In the genomic region with DNA sequence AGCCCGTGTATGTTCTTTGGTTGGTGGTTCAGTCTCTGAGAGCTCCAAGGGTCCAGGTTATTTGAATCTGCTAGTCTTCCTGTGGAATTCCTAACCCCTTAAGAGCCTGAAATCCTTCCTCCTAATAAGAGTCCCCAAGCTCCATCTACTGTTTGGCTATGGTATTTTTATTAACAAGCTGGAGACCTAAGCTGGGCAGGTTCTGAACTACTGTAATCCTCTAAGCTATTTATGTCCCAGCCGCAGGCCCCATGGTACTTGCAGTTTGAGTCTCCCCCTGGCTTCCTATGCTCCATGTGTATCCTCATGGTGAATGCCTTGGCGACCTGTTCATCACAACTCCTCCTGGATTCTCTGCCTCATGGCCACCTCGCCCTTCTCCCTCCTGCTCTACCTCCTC, we compare ENCODE assay signal across 14 mouse cellular contexts. TPM values are rescaled to one million over a fixed set of nuclear protein-coding genes. Genes with fewer than 3 reads are reported as not detected.
DNase-seq lines count a peak whose midpoint lies in the region; ATAC-seq lines count a peak whose summit lies in the region.
"Had no signal": no experiment of that assay in that cellular context is flagged by ENCODE, and none has a peak within 500 bp of the region (broad histone marks: within the 10 kb centered on the region; RNA-seq: fewer than 3 reads in every experiment).

No protein-coding gene starts in this region.

- no peaks in the 10 kb centered on the region for H3K36me3 ChIP-seq in hindbrain, embryonic 11.5 days (ENCODE audit: control insufficient read depth, insufficient read depth, low read length)
- H3K36me3 ChIP-seq in hindbrain, embryonic 13.5 days, result no peaks in the 10 kb centered on the region
- no peaks in the 10 kb centered on the region for H3K36me3 ChIP-seq in limb, embryonic 10.5 days
- H3K36me3 ChIP-seq: forebrain, embryonic 10.5 days had no signal

- no peaks in the 10 kb centered on the region for H3K9me3 ChIP-seq in hindbrain, embryonic 11.5 days (ENCODE audit: control insufficient read depth, low read length)
- no peaks in the 10 kb centered on the region for H3K9me3 ChIP-seq in hindbrain, embryonic 13.5 days
- no peaks in the 10 kb centered on the region for H3K9me3 ChIP-seq in limb, embryonic 10.5 days (replicated peaks)
- H3K9me3 ChIP-seq: forebrain, embryonic 10.5 days had no signal

- no peak for ATAC-seq in hindbrain, embryonic 11.5 days (ENCODE audit: low FRiP score)
- no peak for ATAC-seq in hindbrain, embryonic 13.5 days (ENCODE audit: low FRiP score)
- ATAC-seq: intestine, embryonic 16.5 days; midbrain, embryonic 16.5 days had no signal

- peak; percentile 7 for DNase-seq in hindbrain, embryonic 11.5 days (ENCODE audit: low spot score)
- DNase-seq in lung, postnatal 10 days, result peak; percentile 11
- no peak for DNase-seq in lung, postnatal 36 days
- peak; percentile 59 for DNase-seq in ZHBTc4 (ENCODE audit: low read depth, low spot score)
- DNase-seq in limb, embryonic 10.5 days (ENCODE audit: low spot score), result no peak
- no peak for DNase-seq in adrenal gland, postnatal 36 days
- DNase-seq: cerebellum, postnatal 36 days had no signal

- no peaks in the 10 kb centered on the region for H3K4me1 ChIP-seq in hindbrain, embryonic 11.5 days (replicated peaks; ENCODE audit: control insufficient read depth, insufficient read depth, low read length)
- H3K4me1 ChIP-seq in hindbrain, embryonic 13.5 days (replicated peaks), result peaks cover 7% of the 10 kb centered on the region
- peaks cover 12% of the 10 kb centered on the region for H3K4me1 ChIP-seq in limb, embryonic 10.5 days

- no peak overlapping the region for H3K9ac ChIP-seq in hindbrain, embryonic 11.5 days (ENCODE audit: low read depth, low read length)
- no peak overlapping the region for H3K9ac ChIP-seq in hindbrain, embryonic 13.5 days
- H3K9ac ChIP-seq: liver, embryonic 14.5 days had no signal

- H3K4me2 ChIP-seq in hindbrain, embryonic 11.5 days (replicated peaks; ENCODE audit: low read depth, low read length), result no peak overlapping the region
- no peak overlapping the region for H3K4me2 ChIP-seq in hindbrain, embryonic 13.5 days

- no peak overlapping the region for H3K27ac ChIP-seq in hindbrain, embryonic 11.5 days (ENCODE audit: low read depth, low read length)
- no peak overlapping the region for H3K27ac ChIP-seq in hindbrain, embryonic 13.5 days
- H3K27ac ChIP-seq in limb, embryonic 10.5 days, result no peak overlapping the region
- H3K27ac ChIP-seq: forebrain, embryonic 10.5 days; liver, embryonic 14.5 days had no signal

- 65% methylated on average over 4 of the region's 4 CpGs for WGBS in hindbrain, embryonic 11.5 days
- WGBS in hindbrain, embryonic 13.5 days, result 67% methylated on average over 4 of the region's 4 CpGs
- 70% methylated on average over 4 of the region's 4 CpGs for WGBS in limb, embryonic 10.5 days

- no peaks in the 10 kb centered on the region for H3K27me3 ChIP-seq in hindbrain, embryonic 11.5 days (ENCODE audit: control insufficient read depth, insufficient read depth, low read length)
- no peaks in the 10 kb centered on the region for H3K27me3 ChIP-seq in hindbrain, embryonic 13.5 days
- no peaks in the 10 kb centered on the region for H3K27me3 ChIP-seq in limb, embryonic 10.5 days (ENCODE audit: low read depth, poor library complexity, severe bottlenecking)

- H3K4me3 ChIP-seq in hindbrain, embryonic 11.5 days (ENCODE audit: low read depth, low read length), result no peak overlapping the region
- no peak overlapping the region for H3K4me3 ChIP-seq in hindbrain, embryonic 13.5 days
- H3K4me3 ChIP-seq in limb, embryonic 10.5 days, result no peak overlapping the region
- H3K4me3 ChIP-seq: forebrain, embryonic 10.5 days had no signal

RNA-seq across cellular contexts. Expression of gene Cyp4f18, which starts 24.8 kb away (rescaled TPM):
- 0.56 and 0.94 TPM in 2 replicates for polyA plus RNA-seq in hindbrain, embryonic 11.5 days (2014; fragmentation: Nextera tagmentation; extraction: Ambion mirVana)
- 0.73 and 0.76 TPM in 2 replicates for polyA plus RNA-seq in hindbrain, embryonic 13.5 days (2015; fragmentation: Nextera tagmentation; extraction: Ambion mirVana)
- 0.58 and 0.71 TPM in 2 replicates for polyA plus RNA-seq in limb, embryonic 10.5 days (2016; fragmentation: Nextera tagmentation; extraction: Ambion mirVana)
- 1 to 10 TPM; 4.8 to 6.0 TPM for total RNA-seq in adrenal gland, postnatal 36 days (2021)

RNA-seq across cellular contexts. Expression of gene Zfp961, which starts 33.8 kb away (rescaled TPM):
- polyA plus RNA-seq in hindbrain, embryonic 11.5 days (2014; fragmentation: Nextera tagmentation; extraction: Ambion mirVana), result 21.4 and 27.0 TPM in 2 replicates
- polyA plus RNA-seq in hindbrain, embryonic 13.5 days (2015; fragmentation: Nextera tagmentation; extraction: Ambion mirVana), result 15.1 and 16.9 TPM in 2 replicates
- polyA plus RNA-seq in limb, embryonic 10.5 days (2016; fragmentation: Nextera tagmentation; extraction: Ambion mirVana), result 28.0 and 28.1 TPM in 2 replicates
- 10 to 100 TPM; 16.0 to 23.1 TPM for total RNA-seq in adrenal gland, postnatal 36 days (2021)

RNA-seq across cellular contexts. Expression of gene Olfr372, which starts 56.4 kb away (rescaled TPM):
- polyA plus RNA-seq in hindbrain, embryonic 11.5 days (2014; fragmentation: Nextera tagmentation; extraction: Ambion mirVana), result not detected in 2 replicates
- not detected in 2 replicates for polyA plus RNA-seq in hindbrain, embryonic 13.5 days (2015; fragmentation: Nextera tagmentation; extraction: Ambion mirVana)
- not detected in 2 replicates for polyA plus RNA-seq in limb, embryonic 10.5 days (2016; fragmentation: Nextera tagmentation; extraction: Ambion mirVana)
- total RNA-seq in adrenal gland, postnatal 36 days (2021), result not detected
- total RNA-seq: ES-E14; granulocyte monocyte progenitor cell, adult 5-6 weeks had no signal
- polyA plus RNA-seq: forebrain, embryonic 10.5 days; intestine, embryonic 16.5 days; liver, embryonic 14.5 days; midbrain, embryonic 16.5 days had no signal

Comparison
In these comparisons a context has a peak if more than half of its experiments do, and no peak if none do; other contexts are left out.
1. DNase-seq: peak in hindbrain, embryonic 11.5 days (single experiment), lung, postnatal 10 days (single experiment) and ZHBTc4 (single experiment); none in lung, postnatal 36 days (single experiment), limb, embryonic 10.5 days (single experiment) and adrenal gland, postnatal 36 days (0 of 2).